Mouse (Mus musculus) hindbrain, embryonic 16.5 days (tissue): ENCODE measurements around the gene Xrn1. TPM values are rescaled to one million over a fixed set of nuclear protein-coding genes. Genes with fewer than 3 reads are reported as not detected.

Source experiments
- polyA plus RNA-seq: library from polyadenylated mRNA; unstranded; fragments of >200 nt; fragmentation: Nextera tagmentation; extraction: Ambion mirVana; gene quantifications from 2 replicates; pipeline ENCODE4 v1.2.1, GENCODE M21; 2015

Gene Xrn1
- polyA plus RNA-seq, 1 experiment from 2014 or later, result 13.9 TPM

Other genes with a start within 250 kb of the Xrn1 start
- 7.2 and 8.8 TPM in 2 replicates for gene Trpc1, start 204.4 kb upstream of the Xrn1 start, polyA plus RNA-seq
- 2.9 and 3.2 TPM in 2 replicates for gene Pls1, start 109.4 kb upstream of the Xrn1 start, polyA plus RNA-seq
- gene Atr, start 97.2 kb upstream of the Xrn1 start, polyA plus RNA-seq, result 9.1 and 9.3 TPM in 2 replicates
- 2.7 and 3.0 TPM in 2 replicates for gene Gk5, start 164.6 kb downstream of the Xrn1 start, polyA plus RNA-seq
- 14.9 and 17.1 TPM in 2 replicates for gene Tfdp2, start 241.5 kb downstream of the Xrn1 start, polyA plus RNA-seq